Mouse (Mus musculus) forebrain, postnatal 0 days (tissue): Measurements from ENCODE around the gene P2ry10. TPM values are rescaled to one million over a fixed set of nuclear protein-coding genes. Genes with fewer than 3 reads are reported as not detected.
"Not testable (repeated sequence)": the region's sequence is repeated elsewhere in the genome, so short reads cannot be mapped to it uniquely, and the experiment has no call there.

Experiments
- ATAC-seq: fragments of 200-750 bp; cut with Nextera tagmentation; 2 replicates; pipeline ENCODE4 v1.8.0; 2017; ENCODE audit warnings: mild to moderate bottlenecking, moderate library complexity
- DNase-seq: peaks from one replicate; pipeline ENCODE4 v3.0.0-alpha.2; 2015
- H3K27ac ChIP-seq: fragments of 300-500 bp; sonication (generic); 2 replicates; pipeline ENCODE4 v1.5.1; 2014; ENCODE audit warnings: low read depth, mild to moderate bottlenecking, antibody characterized with exemption, low read length, moderate library complexity, mixed read lengths
- H3K27me3 ChIP-seq: fragments of 300-500 bp; sonication (generic); 2 replicates; pipeline ENCODE4 v1.6.1; 2014; ENCODE audit warnings: mild to moderate bottlenecking, low read length, mixed read lengths; ENCODE audit not compliant: insufficient read depth
- H3K36me3 ChIP-seq: fragments of 300-500 bp; sonication (generic); 2 replicates; pipeline ENCODE4 v1.6.1; 2014; ENCODE audit warnings: mild to moderate bottlenecking, moderate library complexity; ENCODE audit not compliant: insufficient read depth
- H3K4me1 ChIP-seq: fragments of 300-500 bp; sonication (generic); 2 replicates; pipeline ENCODE4 v1.6.1; 2014; ENCODE audit warnings: antibody characterized with exemption; ENCODE audit not compliant: insufficient read depth
- H3K4me2 ChIP-seq: fragments of 300-500 bp; sonication (generic); 2 replicates; pipeline ENCODE4 v1.6.1; 2014; ENCODE audit warnings: low read depth, mild to moderate bottlenecking, moderate library complexity
- H3K4me3 ChIP-seq: fragments of 300-500 bp; sonication (generic); 2 replicates; pipeline ENCODE4 v1.5.1; 2014; ENCODE audit warnings: low read depth, low read length, mixed read lengths
- H3K9ac ChIP-seq: fragments of 300-500 bp; sonication (generic); 2 replicates; pipeline ENCODE4 v1.6.1; 2014; ENCODE audit warnings: mild to moderate bottlenecking
- H3K9me3 ChIP-seq: fragments of 300-500 bp; sonication (generic); 2 replicates; pipeline ENCODE4 v1.6.1; 2016; ENCODE audit warnings: low read length
- CTCF ChIP-seq: sonication (generic); IDR thresholded peaks from 2 replicates; pipeline ENCODE4 v1.5.1; 2016; ENCODE audit warnings: antibody characterized with exemption, control low read depth, low read depth
- WGBS: fragments of 180-500 bp; shearing (Covaris S2); extraction: QIAGEN DNeasy Blood & Tissue Kit; methylation state at CpG from one replicate; pipeline ENCODE4 v1.1.7; 2014; 5-methylcytosine and 5-hydroxymethylcytosine counted together
- polyA plus RNA-seq: library from polyadenylated mRNA; unstranded; fragments of >200 nt; fragmentation: Nextera tagmentation; extraction: Ambion mirVana; gene quantifications from 2 replicates; pipeline ENCODE4 v1.2.1, GENCODE M21; 2015
- total RNA-seq: library from RNA; depleted of rRNA; stranded (reverse); fragments of >200 nt; gene quantifications from 2 replicates; pipeline ENCODE4 v1.2.3, GENCODE M21; 2014; rRNA removed

The P2ry10 gene
- total RNA-seq: 0.14 TPM in 1 of 2 replicates, not detected in the other
- polyA plus RNA-seq: not detected in 2 replicates

GRCm38 (mm10) chrX:107088177-107088576, at the start of gene P2ry10:
Gene P2ry10 (plus strand): TSS chrX:107088492.
- Histone ChIP-seq H3K27me3 (no peaks in the 10 kb centered on the region), H3K4me2 (no peak within 1 kb of the TSS), H3K36me3 (no peaks in the 10 kb centered on the region), H3K4me1 (no peaks in the 10 kb centered on the region), H3K9ac (no peak within 1 kb of the TSS), H3K27ac (no peak within 1 kb of the TSS), H3K4me3 (no peak within 1 kb of the TSS), H3K9me3 (no peaks in the 10 kb centered on the region)
- TF ChIP-seq CTCF: no peak
- ATAC-seq: no peak
- WGBS: 63% methylated on average over 4 of the region's 4 CpGs
- no peak for DNase-seq

- H3K9me3 ChIP-seq: no peaks in the 10 kb centered on the region
- H3K4me2 ChIP-seq: no peak overlapping the region
- H3K27me3 ChIP-seq: no peaks in the 10 kb centered on the region
- ATAC-seq (no peak), DNase-seq (no peak)
- no peak overlapping the region for H3K9ac ChIP-seq
- no peak overlapping the region for H3K27ac ChIP-seq
- H3K4me1 ChIP-seq: no peaks in the 10 kb centered on the region
- no peaks in the 10 kb centered on the region for H3K36me3 ChIP-seq
- TF ChIP-seq CTCF: no peak
- H3K4me3 ChIP-seq: no peak overlapping the region
These were observed 49.1 kb upstream of the P2ry10 start for GRCm38 (mm10) chrX:107039146-107039545.

GRCm38 (mm10) chrX:107039635-107040034, 48.7 kb upstream of the P2ry10 start:
- no peak overlapping the region for H3K4me3 ChIP-seq
- ATAC-seq (no peak), DNase-seq (no peak)
- H3K4me2 ChIP-seq: no peak overlapping the region
- 67% methylated on average over 2 of the region's 2 CpGs for WGBS
- H3K27ac ChIP-seq: no peak overlapping the region
- no peaks in the 10 kb centered on the region for H3K9me3 ChIP-seq
- no peaks in the 10 kb centered on the region for H3K4me1 ChIP-seq
- H3K9ac ChIP-seq: no peak overlapping the region
- TF ChIP-seq CTCF: no peak
- no peaks in the 10 kb centered on the region for H3K36me3 ChIP-seq
- no peaks in the 10 kb centered on the region for H3K27me3 ChIP-seq

DNA sequence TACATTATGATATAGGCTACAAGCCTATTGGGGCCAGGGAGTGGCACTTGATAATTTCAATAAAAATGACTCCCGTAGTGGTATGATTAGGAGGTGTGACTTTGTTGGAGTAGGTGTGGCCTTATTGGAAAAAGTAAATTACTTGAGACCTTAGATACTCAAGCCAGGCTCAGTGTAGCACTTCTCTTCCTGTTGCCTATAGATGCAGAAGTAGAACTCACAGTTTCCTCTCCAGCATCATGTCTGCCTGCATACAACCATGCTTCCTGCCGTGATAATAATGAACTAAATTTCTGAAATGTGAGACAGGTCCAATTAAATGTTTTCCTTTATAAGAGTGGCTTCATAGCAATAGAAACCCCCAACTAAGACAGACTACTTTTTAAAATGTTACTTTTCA, 45.9 kb upstream of the P2ry10 start:
- no peak overlapping the region for H3K4me2 ChIP-seq
- no peak for TF ChIP-seq CTCF
- DNase-seq: no peak
- ATAC-seq: no peak
- H3K27me3 ChIP-seq: no peaks in the 10 kb centered on the region
- WGBS: 86% methylated on average over 2 of the region's 2 CpGs
- H3K4me3 ChIP-seq: no peak overlapping the region
- no peak overlapping the region for H3K27ac ChIP-seq
- H3K9ac ChIP-seq: no peak overlapping the region
- H3K36me3 ChIP-seq: no peaks in the 10 kb centered on the region
- H3K4me1 ChIP-seq: no peaks in the 10 kb centered on the region
- no peaks in the 10 kb centered on the region for H3K9me3 ChIP-seq

DNA sequence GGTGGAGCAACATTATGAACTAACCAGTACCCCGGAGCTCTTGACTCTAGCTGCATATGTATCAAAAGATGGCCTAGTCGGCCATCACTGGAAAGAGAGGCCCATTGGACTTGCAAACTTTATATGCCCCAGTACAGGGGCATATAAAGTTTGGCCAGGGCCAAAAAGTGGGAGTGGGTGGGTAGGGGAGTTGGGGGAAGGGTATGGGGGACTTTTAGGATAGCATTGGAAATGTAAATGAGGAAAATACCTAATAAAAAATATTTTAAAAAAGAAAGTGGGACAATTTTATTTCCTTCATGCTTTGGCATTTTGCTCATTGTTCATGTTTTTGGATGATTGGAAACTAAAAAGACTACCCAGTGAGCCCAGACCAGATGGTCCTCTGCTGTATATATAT, 4.9 kb upstream of the P2ry10 start:
- H3K27me3 ChIP-seq, H3K27ac ChIP-seq, H3K9ac ChIP-seq, H3K4me1 ChIP-seq, H3K9me3 ChIP-seq, H3K36me3 ChIP-seq, DNase-seq, H3K4me2 ChIP-seq, H3K4me3 ChIP-seq, ATAC-seq: not testable (repeated sequence)
- WGBS: 86% methylated on average over 2 of the region's 2 CpGs

GRCm38 (mm10) chrX:107084320-107084719, 4.0 kb upstream of the P2ry10 start:
- no peaks in the 10 kb centered on the region for H3K4me1 ChIP-seq
- no peak for TF ChIP-seq CTCF
- no peak overlapping the region for H3K27ac ChIP-seq
- DNase-seq: no peak
- H3K27me3 ChIP-seq: no peaks in the 10 kb centered on the region
- H3K4me2 ChIP-seq: no peak overlapping the region
- H3K9ac ChIP-seq: no peak overlapping the region
- no peaks in the 10 kb centered on the region for H3K9me3 ChIP-seq
- no peak overlapping the region for H3K4me3 ChIP-seq
- ATAC-seq: no peak
- no peaks in the 10 kb centered on the region for H3K36me3 ChIP-seq

- 79% methylated on average over 5 of the region's 5 CpGs for WGBS
These were observed 839 bp downstream of the P2ry10 start for GRCm38 (mm10) chrX:107089131-107089530.

DNA sequence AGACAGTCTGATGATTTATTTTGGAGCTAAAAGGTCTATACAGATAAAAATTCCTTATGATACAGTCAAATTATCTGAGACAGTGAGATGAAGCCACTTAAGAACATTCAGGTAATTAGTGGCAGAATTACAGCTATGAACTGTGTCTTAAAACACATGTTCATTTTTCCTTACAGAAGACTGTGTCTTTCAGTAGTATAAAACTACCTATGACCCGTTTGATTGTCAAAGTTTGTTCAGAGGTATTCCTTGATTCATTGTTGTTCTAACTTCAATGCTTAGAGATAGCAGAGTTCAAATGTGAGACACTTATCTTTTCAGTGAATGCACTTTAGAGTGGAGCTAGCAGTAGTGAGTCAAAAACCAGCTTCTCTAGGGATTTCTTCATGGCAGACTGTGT, 1.6 kb downstream of the P2ry10 start:
- WGBS: 71% methylated on average over 1 of the region's 1 CpGs
- H3K9ac ChIP-seq: no peak overlapping the region
- no peak overlapping the region for H3K4me2 ChIP-seq
- H3K4me3 ChIP-seq: no peak overlapping the region
- no peaks in the 10 kb centered on the region for H3K27me3 ChIP-seq
- TF ChIP-seq CTCF: no peak
- no peak overlapping the region for H3K27ac ChIP-seq
- ATAC-seq (no peak), DNase-seq (no peak)
- H3K36me3 ChIP-seq: no peaks in the 10 kb centered on the region
- no peaks in the 10 kb centered on the region for H3K4me1 ChIP-seq
- H3K9me3 ChIP-seq: no peaks in the 10 kb centered on the region

More at GRCm38 (mm10) chrX:107089131-107089530, 839 bp downstream of the P2ry10 start:
- no peak overlapping the region for H3K27ac ChIP-seq
- H3K36me3 ChIP-seq: no peaks in the 10 kb centered on the region
- H3K9ac ChIP-seq: no peak overlapping the region
- DNase-seq (no peak), ATAC-seq (no peak)
- no peaks in the 10 kb centered on the region for H3K9me3 ChIP-seq
- no peak overlapping the region for H3K4me2 ChIP-seq
- no peak for TF ChIP-seq CTCF
- no peaks in the 10 kb centered on the region for H3K4me1 ChIP-seq
- H3K4me3 ChIP-seq: no peak overlapping the region
- H3K27me3 ChIP-seq: no peaks in the 10 kb centered on the region
